Mouse (Mus musculus): ENCODE data around the gene Ptpru.
"Not testable (repeated sequence)": the region's sequence is repeated elsewhere in the genome, so short reads cannot be mapped to it uniquely, and the experiment has no call there.

Ptpru gene

DNA sequence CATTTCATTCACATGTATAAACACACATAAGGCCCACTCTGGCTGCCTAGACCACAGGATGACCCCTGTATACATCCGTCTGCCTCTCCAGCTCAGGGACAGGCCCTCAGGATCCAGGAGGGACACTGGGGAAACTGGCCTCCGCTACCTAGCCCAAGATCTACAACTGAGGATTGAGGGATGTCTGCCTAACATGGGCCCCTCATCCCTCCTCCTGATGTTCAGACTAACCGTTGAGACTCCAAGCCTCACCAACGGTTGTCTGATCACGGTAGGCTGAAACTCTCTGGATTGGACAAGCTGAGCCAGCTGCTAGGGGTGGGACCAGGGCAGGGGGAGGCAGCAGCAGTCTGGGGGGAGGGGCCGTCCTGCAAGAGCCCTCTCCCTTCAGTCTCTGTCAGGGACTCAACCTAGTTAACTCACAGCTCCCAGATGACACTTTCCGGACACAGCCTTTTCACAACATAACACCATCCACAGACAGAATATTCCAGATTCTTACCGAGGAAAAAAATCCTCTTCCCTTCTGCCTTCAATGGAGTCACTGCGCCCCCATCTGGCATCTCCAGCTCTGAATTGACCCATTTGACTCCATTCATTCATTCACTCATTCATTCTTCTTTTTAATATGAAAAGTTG, 4.0 kb downstream of the Ptpru start:
- no peak for DNase-seq (ENCODE audit: low read depth)

DNA sequence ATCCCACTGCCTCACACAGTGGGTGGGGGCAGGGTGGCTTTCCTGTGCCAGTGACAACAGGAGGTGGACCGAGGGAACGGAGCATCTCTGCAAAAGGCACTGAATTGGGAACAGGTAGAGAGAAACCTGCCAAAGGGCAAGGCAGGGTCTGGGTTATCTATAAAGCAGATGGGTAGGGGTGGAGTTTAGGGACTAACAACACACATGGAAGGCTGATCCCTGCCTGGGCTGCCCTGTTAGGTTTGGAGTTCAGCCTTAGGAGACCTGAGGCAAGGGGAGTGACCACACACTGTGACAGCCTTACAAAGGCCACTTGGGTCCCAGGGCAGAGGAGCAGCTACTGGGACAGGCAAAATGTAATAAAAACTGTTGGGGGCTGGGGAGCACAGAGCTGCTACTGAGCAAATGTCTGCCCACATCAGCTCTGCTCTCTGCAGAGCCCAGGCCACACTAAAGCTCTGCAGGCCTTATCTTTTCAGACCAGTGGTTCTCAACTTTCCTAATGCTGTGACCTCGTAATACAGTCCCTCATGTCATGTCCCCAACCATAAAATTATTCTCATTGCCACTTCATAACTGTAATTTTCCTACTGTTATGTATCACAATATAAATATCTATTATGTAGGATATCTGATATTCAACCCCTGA, 5.2 kb downstream of the Ptpru start:
- no peak for DNase-seq (ENCODE audit: low read depth)

DNA sequence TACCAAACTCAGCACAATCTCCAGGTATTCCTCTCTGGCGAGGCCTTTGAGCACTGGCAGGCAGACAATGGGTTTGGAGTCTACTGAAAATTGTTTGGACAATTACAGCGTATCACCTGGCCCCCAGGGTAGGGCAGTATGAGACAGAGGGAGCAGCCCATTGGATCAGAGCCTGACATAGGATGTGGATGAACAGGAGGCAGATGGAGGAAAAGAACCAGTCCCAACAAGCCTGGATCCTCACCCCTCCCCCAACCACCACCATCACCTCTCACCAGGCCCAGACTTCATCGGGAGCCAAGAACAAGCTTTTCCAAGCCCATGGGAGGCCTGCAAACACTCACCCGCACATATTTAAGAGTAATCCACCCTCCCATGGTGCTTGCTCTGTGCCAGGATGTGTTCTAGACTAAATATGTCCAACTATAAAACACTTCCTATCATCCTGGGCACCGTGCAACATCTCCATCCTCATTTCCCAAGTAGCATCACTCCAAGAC, 6.5 kb downstream of the Ptpru start:
- no peak for DNase-seq (ENCODE audit: low read depth)

DNA sequence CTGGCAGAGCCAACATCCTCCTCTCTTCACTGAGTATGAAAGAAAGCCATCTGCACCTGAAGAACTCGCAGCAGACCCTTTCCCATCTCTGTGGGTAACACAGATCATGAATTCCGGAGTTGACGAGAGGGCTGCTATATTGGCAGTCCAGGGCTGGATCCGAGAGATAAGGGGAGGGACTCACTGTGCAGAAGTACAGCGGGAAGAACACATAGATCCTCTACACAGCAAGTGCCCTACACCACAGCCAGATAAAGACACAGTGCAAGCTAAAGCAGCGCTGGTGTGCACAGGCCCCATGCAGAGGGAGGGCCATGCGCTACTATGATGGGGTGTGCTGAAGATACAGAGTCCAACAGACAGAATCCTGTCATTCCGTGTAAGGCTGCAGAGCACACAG, 9.0 kb downstream of the Ptpru start:
- no peak for DNase-seq (ENCODE audit: low read depth)

DNA sequence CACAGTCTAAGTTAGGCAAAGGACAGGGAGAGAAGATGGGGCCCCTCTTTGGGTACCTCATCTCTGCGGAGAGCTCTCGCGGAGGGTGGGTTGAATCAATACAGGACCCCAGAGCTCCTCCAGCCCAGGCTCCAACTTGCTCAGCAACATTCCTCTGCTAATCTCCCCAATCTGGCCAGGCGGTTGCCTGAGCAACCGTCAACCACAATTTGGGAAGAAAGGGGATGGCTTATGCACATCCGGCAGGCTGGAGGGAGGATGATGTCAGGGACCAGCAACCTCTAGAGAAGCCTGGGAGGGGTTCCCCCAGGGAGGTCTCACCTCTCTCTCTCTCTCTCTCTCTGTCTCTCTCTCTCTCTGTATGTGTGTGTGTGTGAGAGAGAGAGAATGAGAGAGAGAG, 11.2 kb downstream of the Ptpru start:
- no peak for DNase-seq (ENCODE audit: low read depth)

DNA sequence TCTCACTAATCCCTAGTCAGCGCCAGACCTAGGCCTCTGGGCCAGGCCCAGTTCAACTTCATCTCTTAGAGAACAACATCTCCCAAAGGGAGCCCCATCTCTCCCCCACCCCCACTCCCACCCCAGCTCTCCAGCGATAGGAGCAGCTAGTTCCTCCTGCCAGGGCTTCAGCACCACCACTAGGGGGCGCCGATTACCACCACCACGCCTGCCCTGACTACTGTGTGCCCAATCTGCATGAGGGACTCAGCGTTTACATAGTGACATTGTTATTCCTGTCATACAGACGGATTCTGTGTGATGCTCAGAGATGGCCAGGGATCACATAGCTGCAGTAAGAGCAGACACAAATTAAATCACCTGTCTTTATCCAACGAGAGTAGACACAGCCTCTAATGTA, 12.3 kb downstream of the Ptpru start:
- DNase-seq (ENCODE audit: low read depth): peak; percentile 45

DNA sequence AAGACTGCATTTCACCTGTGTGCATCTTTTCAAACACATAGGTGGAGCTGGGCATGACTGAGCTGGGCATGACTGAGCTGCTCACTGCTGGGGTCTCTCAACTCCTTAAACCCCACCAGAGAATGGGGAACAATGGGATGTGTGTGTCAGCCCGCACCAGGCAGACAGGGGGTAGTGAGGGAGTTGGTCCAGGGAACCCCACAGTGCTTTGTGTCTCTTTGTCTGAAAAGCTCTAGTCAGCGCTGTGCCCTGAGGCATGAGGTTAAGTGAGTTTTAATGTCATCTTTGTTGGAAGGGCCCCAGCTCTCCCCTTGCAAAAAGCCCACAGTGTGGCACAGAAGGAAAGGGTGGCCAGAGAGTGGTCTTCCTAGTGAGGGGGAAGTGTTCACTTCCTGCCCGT, 13.1 kb downstream of the Ptpru start:
- DNase-seq (ENCODE audit: low read depth): no peak

DNA sequence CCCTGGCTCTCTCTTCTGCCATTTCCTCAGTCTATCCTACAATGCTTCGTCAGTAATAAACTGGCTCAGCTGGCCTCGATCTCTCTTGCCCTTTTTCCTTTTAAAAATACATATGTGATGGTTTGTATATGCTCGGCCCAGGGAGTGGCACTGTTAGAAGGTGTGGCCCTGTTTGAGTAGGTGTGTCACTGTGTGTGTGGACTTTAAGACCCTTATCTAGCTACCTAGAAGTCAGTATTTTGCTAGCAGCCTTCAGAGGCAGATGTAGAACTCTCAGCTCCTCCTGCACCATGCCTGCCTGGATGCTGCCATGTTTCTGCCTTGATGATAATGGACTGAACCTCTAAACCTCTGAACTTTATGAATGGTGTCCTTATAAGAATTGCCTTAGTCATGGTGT, 15.5 kb downstream of the Ptpru start:
- DNase-seq (ENCODE audit: low read depth): no peak

DNA sequence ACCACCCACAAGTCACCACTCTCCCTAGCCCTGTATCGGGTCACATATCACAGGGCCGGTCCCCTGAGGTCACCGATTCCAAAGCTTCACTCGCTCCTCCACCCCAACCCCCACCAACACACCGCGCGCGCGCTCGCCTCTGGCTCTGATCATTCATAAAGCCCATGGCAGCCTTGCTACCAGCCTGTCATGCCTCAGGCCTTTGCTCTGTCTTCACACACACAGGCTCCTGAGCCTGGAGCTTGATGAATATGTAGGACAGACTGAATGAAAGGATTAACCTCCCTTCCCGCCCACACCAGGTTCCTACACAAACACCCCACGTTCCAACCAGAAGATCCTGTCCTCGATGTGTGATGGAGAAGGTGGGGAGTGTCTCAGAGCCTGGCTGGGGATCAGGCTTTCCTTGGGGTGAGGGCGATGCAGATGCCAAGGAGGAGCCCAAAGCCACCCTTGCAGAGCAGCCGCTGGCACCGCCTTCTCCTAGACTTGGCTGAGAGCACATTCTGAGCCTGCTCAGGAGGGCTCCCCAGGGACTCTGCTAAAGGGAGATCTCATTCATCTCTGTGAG, 16.8 kb downstream of the Ptpru start:
- DNase-seq (ENCODE audit: low read depth): no peak

DNA sequence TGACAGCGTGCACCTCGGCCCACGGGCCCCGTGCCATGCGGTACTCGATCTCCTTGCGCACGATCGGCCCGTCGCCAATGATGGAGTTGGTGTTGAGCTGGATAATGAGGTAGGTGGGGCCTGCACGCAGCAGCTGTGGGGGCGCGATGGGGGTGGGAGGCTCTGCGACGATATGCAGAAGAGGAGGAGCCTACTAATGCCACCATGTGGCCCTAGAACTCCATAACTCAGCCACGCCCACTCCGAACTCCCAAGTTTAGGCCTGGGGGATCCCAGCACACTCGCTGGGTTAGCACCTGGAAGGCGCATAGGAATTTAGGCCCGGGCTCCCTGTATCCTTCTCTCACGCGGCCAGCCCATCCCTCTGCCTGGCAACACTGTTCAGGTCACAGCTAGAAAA, 19.2 kb downstream of the Ptpru start:
- no peak for DNase-seq (ENCODE audit: low read depth)

DNA sequence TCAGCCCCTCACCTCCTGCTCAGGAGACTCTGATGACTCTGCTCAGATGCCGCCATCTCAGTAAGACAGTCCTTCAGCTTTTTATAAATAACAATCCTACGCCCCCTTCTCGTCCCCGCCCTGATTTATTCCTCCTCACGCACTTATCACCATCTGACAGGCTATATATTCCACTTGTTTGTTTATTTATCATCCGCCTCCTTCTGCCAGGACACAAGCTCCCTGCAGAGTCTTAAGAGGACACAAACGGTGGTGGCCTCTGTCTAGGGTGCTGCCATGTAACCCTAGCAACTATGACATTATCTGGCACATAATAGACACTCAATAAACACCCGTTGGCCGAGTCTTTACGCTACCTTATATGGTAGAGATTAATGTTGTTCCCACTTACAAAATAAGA, 22.3 kb downstream of the Ptpru start:
- DNase-seq (ENCODE audit: low read depth): no peak

DNA sequence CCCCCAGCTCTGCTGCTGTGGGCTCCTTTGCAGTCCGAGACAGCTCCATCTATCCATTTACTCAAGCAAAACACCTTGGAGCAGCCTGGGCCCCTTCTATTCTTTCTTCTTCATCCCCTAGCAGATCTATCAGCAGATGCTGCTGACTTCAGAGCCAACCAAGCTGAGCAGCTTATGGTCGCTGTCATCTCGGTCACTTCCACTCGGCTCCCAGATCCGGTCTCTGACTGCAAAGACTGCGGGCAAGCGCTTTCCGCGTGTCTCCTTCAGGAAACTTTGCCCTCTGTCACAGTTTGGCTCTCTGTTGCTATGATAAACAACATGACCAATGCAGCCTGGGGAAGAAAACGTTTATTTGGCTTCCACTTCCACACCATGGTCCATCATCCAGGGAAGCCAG, 23.2 kb downstream of the Ptpru start:
- DNase-seq (ENCODE audit: low read depth): no peak

DNA sequence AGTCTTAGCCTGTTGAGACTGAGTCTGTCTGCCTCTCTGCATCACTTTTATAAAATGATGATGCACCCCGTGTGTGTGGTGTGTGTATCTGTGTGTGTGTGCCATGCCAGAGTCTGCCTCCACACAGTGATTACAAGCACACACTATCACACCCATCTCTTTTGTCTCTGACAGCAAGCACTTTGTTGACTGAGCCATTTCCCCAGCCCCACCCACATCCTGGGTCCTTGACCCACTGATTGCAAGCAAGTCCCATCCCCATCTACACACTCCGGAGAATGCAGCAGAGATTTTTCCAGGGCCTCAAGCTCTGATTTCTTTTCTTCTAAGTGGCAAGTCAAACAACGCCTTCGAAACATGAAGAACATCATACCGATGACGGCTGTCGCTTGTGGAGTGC, 24.3 kb downstream of the Ptpru start:
- DNase-seq (ENCODE audit: low read depth): no peak

DNA sequence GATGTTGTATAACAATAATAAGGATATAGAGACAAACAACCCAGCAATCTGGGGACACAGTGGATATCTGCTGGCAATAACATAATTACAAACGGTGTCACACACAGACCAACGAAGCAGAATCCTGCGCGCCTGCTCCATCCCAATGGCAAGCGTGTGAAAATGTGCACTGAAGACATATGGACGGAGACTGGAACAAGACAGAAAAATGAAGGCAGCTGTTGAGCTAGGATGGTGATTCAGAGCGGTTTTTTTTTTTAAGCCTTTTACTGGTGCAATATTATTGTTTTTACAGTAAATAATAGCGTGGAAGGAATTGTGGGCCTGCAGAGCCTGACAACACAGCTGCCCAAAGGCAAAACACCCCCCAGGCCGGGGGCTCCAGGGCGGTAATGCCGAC, 25.6 kb downstream of the Ptpru start:
- DNase-seq (ENCODE audit: low read depth): no peak

DNA sequence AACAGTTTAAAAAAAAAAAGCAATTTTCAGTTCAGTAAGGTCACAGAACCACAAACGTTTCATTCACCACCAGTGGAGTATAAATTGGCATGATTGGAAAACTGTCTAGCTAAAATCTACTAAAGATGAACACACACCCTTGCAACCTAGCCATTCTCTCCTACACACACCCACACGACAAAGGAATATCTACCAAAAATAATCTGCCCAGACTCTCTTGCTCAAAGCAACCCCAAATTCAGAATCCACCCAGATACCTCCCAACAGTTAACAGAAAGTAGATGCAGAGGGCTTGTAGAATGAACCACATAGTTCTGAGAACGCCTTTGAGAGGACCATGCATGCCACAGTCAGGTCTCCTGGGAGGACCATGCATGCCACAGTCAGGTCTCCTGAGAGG, 32.8 kb downstream of the Ptpru start:
- no peak for DNase-seq (ENCODE audit: low read depth)

DNA sequence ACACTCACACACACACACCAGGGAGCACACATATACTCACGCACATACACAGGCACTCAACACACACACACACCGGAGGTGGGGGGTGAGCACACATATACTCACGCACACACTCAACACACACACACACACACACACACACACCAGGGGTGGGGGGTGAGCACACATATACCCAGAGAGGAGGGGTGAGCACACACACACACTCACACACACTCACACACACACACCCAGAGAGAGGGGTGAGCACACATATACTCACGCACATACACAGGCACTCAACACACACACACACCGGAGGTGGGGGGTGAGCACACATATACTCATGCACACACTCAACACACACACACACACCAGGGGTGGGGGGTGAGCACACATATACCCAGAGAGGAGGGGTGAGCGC, 33.4 kb downstream of the Ptpru start:
- not testable (repeated sequence) for DNase-seq (ENCODE audit: low read depth)

DNA sequence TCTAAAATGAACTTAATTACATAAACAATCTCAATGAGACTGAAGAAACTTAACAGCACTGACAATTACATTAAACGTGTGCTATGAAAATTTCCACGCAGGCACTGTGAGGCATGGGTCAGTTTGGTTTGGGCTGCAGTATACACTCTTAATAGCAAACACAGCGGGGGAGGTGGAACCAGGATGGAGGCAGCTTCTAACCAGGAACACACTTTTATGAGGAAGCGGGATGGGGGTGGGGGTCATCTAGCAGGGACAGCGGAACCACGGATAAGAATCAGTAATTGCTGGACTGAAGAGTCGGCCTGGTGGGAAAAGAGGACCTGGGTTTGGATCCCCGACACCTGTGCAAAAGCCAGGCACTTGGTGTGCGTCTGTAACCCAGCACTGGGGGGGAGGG, 34.2 kb downstream of the Ptpru start:
- DNase-seq (ENCODE audit: low read depth): no peak

DNA sequence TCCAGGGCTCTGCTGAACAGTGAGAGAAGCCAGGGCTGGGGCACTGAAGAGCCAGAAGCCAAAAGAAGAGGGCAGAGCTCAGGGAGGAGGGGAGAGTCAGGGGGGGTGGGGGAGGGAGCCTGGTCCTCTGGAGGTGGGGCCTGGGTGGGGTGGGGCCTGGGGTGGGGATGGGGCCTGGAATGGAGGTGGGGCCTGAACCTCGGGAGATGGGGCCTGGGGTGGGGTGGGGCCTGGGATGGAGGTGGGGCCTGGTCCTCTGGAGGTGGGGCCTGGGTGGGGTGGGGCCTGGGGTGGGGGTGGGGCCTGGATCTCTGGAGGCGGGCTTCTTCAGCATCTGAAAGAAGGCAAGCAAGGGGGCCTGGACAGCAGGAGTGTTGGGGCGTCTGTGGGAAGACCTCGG, 39.1 kb downstream of the Ptpru start:
- DNase-seq (ENCODE audit: low read depth): no peak

DNA sequence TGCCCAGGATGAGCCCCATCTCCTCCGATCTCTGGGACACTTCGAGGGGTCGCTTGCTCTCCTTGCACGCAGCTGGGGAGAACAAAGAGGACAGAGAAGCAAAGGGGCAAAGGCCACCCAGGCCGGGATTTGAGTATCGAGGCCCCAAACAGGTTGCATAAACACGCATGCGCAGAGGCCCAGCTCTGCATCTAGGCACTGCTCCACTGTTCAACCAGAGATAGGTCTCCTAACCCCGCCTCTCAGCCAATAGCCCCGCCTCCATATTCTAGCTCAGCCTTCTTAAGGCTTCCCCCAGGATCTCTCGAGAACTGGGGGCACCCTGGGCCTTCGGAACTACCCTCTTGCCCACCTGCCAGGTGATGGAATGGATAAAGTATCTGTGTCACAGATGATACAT, 40.2 kb downstream of the Ptpru start:
- DNase-seq (ENCODE audit: low read depth): no peak

DNA sequence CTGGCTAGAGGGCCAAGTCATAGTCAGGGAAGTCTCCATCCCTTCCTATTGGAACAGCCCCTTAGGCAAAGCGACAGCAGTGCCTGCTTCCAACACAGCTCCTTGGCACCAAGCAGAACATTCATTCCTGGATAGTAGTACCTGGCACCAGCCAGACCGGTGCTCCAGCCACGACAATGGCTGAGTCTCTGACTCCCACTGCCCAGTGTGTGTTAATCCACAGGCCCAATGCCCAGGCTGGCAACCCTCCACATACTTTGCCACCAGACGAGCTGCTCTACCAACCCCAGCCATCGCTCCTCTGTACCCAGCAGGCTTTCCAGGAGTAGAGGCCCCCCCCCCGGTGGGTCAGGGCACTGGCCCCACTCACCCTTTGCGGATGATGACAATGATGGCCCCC, 40.6 kb downstream of the Ptpru start:
- no peak for DNase-seq (ENCODE audit: low read depth)

DNA sequence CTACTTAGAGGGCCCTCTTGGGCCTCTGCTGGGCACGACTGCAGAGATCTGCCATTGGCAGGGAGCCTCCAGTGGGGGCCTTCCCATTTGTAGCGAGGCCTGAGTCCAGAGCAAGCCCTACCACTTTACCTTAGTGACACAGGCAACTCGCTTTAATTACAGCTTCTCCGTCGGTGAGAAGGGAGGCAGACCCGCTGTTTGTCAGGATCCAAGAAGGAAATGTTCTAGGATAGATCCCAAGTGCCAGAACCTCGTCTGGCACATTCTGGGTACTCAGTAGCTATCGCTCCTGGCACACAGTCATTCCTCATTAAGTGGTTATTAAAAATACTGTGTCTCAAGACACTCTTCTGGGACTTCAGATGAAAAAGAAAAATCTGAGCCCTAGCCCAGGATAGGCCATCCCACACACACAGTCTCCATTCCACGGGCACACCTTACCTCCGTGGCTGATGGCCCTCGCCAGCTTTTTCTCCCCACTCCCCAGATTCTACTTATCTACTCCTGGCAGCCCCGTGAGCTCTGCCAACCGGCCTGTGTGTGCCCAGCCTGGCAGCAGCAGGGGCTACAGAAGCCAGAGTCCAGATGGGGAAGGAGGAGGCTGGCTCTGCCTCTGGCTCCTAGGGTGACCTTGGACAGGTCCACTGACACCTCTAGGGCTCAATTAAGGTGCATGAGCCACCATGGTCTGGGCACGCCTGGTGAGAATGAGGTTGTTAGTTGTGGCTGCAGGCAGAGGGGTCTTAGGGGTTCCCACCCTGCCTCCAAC, 41.6 kb downstream of the Ptpru start:
- no peak for DNase-seq (ENCODE audit: low read depth)

DNA sequence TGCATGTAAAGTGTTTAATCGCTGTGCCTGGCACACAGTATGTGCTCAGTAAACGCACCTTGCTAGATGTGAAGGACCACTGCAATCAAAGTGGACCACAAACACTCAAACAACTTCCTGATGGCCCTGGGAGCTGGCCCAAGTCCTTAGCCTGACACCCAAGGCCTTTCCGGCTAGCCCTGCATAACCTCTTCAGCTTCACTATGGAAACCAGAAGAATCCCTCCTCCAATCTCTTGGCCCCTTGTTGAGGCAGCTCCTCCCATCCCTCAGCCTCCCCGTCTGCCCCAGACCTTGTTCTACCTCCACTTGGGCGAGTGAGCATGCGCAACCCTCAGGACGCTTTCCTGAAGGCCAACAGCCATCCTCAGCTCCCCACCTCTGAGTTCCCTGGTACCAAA, 51.3 kb downstream of the Ptpru start:
- no peak for DNase-seq (ENCODE audit: low read depth)

DNA sequence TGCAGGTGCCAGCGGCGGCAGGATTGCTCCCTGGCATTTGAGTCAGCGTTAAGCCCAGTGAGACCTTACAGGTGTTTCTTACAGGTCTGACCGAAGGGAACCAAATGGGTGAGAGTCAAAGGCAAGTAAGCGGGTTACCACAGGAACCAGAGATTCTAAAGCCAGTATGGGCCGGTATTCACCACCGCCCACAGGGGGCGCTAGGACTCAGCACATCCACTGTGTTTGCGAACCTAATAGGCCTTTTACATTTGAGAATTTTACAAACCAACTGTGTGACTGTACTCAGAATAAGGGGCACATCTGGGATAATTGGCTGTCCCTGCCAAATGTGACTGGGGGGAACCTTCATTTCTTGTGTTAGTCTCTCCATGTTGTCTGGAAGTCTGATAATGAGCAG, 54.1 kb downstream of the Ptpru start:
- DNase-seq (ENCODE audit: low read depth): peak; percentile 58
